Mouse (Mus musculus): ENCODE data around the gene Zcchc17. TPM values are rescaled to one million over a fixed set of nuclear protein-coding genes. Genes with fewer than 3 reads are reported as not detected.

The Zcchc17 gene
- 39.0 TPM for polyA plus RNA-seq (2014; fragmentation: Illumina TruSeq; extraction: RNeasy Lipid Tissue Mini Kit (QIAGEN cat#74804); ENCODE audit: low read depth, low replicate concordance)

GRCm38 (mm10) chr4:130359486-130360237, at the start of gene Zcchc17, which contains the start of gene Snrnp40:
Gene Zcchc17 (minus strand): TSS chr4:130359943.
Gene Snrnp40 (plus strand): TSS chr4:130360132.

DNA sequence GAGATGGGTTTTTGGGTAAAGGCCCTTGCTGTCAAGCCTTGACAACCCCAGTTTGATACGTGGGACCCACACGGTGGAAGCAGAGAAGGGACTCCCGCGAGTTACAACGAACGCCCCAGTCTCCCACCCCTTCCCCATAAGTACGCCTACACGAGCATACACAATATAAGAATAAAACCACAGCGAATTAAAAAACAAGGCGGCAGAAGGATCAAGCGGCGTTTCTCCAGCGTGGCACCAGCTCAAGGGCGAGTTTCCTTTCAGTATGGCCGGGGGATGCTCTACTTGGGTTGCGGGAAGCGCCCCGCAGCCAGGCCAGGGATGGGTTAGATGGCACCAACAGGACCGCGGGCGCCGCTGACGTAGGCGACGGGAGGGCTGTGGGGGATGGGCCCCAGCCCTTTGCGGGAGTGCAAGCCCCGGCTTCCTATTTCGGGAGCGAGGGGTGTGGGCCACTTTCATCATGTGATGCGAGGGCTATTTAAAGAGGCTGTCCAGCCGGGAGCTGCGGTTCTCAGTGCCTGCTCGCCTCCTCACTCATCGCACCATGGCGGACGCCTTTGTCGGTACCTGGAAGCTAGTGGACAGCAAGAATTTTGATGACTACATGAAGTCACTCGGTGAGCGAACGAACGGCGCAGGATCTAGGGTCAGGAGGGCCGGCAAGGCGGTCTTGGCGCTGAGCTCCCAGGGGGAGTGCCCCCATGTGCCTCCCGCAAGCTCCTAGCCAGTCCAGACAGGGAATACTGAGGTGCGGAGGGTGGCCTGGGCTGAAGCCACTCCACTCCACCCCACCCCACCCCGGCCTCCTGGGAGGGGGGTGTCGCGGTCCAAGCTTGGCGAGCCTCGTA, 51.3 kb downstream of the Zcchc17 start, which contains the start of the genes Fabp3 and Gm10570:
Gene Fabp3 (plus strand): TSS at position 365 of the 851 bp plus-strand sequence.
Gene Gm10570 (minus strand): TSS at position 444 of the 851 bp plus-strand sequence.

DNA sequence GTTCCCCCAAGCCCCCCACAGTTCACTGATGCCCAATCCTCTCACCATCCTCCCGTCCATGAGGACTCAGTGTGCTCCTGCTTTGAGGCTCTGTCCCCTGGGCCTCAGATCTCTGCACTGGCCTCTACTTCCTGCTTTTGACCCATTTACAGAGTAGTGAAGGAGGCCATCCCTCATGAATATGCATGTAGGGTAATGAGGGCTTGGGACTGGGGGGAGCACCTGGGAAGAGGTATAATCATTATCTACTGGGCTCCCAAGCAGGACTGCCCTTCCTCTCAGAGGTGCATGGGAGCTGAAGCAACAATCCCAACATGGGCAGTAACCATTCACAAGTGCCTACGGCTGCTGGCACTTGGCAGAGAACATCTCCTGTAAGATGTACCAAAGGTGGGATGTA, 80.6 kb downstream of the Zcchc17 start, which contains the start of gene Serinc2:
Gene Serinc2 (minus strand): TSS at position 101 of the 400 bp plus-strand sequence.

Other genes with a start within 250 kb of the Zcchc17 start
- gene Hcrtr1, start 220.6 kb downstream of the Zcchc17 start, polyA plus RNA-seq (2014; fragmentation: Illumina TruSeq; extraction: RNeasy Lipid Tissue Mini Kit (QIAGEN cat#74804); ENCODE audit: low read depth, low replicate concordance) = not detected
- gene Tinagl1, start 184.8 kb downstream of the Zcchc17 start, polyA plus RNA-seq (2014; fragmentation: Illumina TruSeq; extraction: RNeasy Lipid Tissue Mini Kit (QIAGEN cat#74804); ENCODE audit: low read depth, low replicate concordance) = 16.1 TPM
- gene Gm853, start 137.5 kb downstream of the Zcchc17 start, polyA plus RNA-seq (2014; fragmentation: Illumina TruSeq; extraction: RNeasy Lipid Tissue Mini Kit (QIAGEN cat#74804); ENCODE audit: low read depth, low replicate concordance) = not detected
- not detected for gene Serinc2, start 80.7 kb downstream of the Zcchc17 start, polyA plus RNA-seq (2014; fragmentation: Illumina TruSeq; extraction: RNeasy Lipid Tissue Mini Kit (QIAGEN cat#74804); ENCODE audit: low read depth, low replicate concordance)
- 28.1 TPM for gene Fabp3, start 51.3 kb downstream of the Zcchc17 start, polyA plus RNA-seq (2014; fragmentation: Illumina TruSeq; extraction: RNeasy Lipid Tissue Mini Kit (QIAGEN cat#74804); ENCODE audit: low read depth, low replicate concordance)
- gene Gm10570, start 51.3 kb downstream of the Zcchc17 start, polyA plus RNA-seq (2014; fragmentation: Illumina TruSeq; extraction: RNeasy Lipid Tissue Mini Kit (QIAGEN cat#74804); ENCODE audit: low read depth, low replicate concordance) = not detected
- gene Snrnp40, start 189 bp upstream of the Zcchc17 start, polyA plus RNA-seq (2014; fragmentation: Illumina TruSeq; extraction: RNeasy Lipid Tissue Mini Kit (QIAGEN cat#74804); ENCODE audit: low read depth, low replicate concordance) = 13.6 TPM
- gene Nkain1, start 214.2 kb upstream of the Zcchc17 start, polyA plus RNA-seq (2014; fragmentation: Illumina TruSeq; extraction: RNeasy Lipid Tissue Mini Kit (QIAGEN cat#74804); ENCODE audit: low read depth, low replicate concordance) = not detected

All from adrenal gland, adult 10 weeks (tissue).